ENCODE assay signal across 8 mouse cellular contexts in genomic region chr11:62646958-62647515, GRCm38 (mm10). TPM values are rescaled to one million over a fixed set of nuclear protein-coding genes. Genes with fewer than 3 reads are reported as not detected.
A peak's percentile ranks its signal among the peaks of the same experiment; 100 is the strongest.
DNase-seq lines count a peak whose midpoint lies in the region; ATAC-seq and TF ChIP-seq lines count a peak whose summit lies in the region.

No protein-coding gene starts in this region.

- H3K36me3 ChIP-seq in kidney, postnatal 0 days (ENCODE audit: insufficient read depth, low read length) = 0 out of 2 replicates have a peak, but pooled peaks cover under 1% of the 10 kb centered on the region
- peaks cover 37% of the 10 kb centered on the region for H3K36me3 ChIP-seq in forebrain, embryonic 10.5 days (replicated peaks)
- H3K36me3 ChIP-seq in limb, embryonic 11.5 days (ENCODE audit: control insufficient read depth, insufficient read depth, low read length) = 0 out of 2 replicates have a peak, but pooled peaks cover 2% of the 10 kb centered on the region
- H3K36me3 ChIP-seq in neural tube, embryonic 14.5 days (ENCODE audit: control insufficient read depth, insufficient read depth, low read length) = no peaks in the 10 kb centered on the region

- no peak for TF ChIP-seq CTCF in kidney, postnatal 0 days (IDR thresholded peaks at IDR 0.05; ENCODE audit: low read depth)

- peak overlapping the region; percentile 77 for H3K4me3 ChIP-seq in kidney, postnatal 0 days (replicated peaks; ENCODE audit: low read depth, low read length)
- peak overlapping the region; percentile 86 for H3K4me3 ChIP-seq in forebrain, embryonic 10.5 days
- peak overlapping the region; percentile 76 for H3K4me3 ChIP-seq in limb, embryonic 11.5 days (ENCODE audit: low read depth, low read length)
- peak overlapping the region; percentile 71 for H3K4me3 ChIP-seq in neural tube, embryonic 14.5 days (ENCODE audit: low read depth, low read length)

- peak overlapping the region; percentile 79; the same call in 1 of the 2 replicates for H3K9ac ChIP-seq in kidney, postnatal 0 days (ENCODE audit: low read depth, low read length)
- H3K9ac ChIP-seq in limb, embryonic 11.5 days (ENCODE audit: low read length) = no peak overlapping the region
- H3K9ac ChIP-seq in neural tube, embryonic 14.5 days (replicated peaks; ENCODE audit: low read depth, low read length) = no peak overlapping the region

- peaks cover 21% of the 10 kb centered on the region for H3K4me1 ChIP-seq in kidney, postnatal 0 days (replicated peaks; ENCODE audit: insufficient read depth, low read length)
- peaks cover 72% of the 10 kb centered on the region for H3K4me1 ChIP-seq in forebrain, embryonic 10.5 days
- peaks cover 18% of the 10 kb centered on the region for H3K4me1 ChIP-seq in limb, embryonic 11.5 days (ENCODE audit: control insufficient read depth, insufficient read depth, low read length)
- peaks cover 37% of the 10 kb centered on the region for H3K4me1 ChIP-seq in neural tube, embryonic 14.5 days (ENCODE audit: control insufficient read depth, insufficient read depth, low read length)

- no peaks in the 10 kb centered on the region for H3K27me3 ChIP-seq in kidney, postnatal 0 days (ENCODE audit: insufficient read depth, low read length)
- no peaks in the 10 kb centered on the region for H3K27me3 ChIP-seq in forebrain, embryonic 10.5 days (ENCODE audit: poor library complexity, severe bottlenecking)
- H3K27me3 ChIP-seq in limb, embryonic 11.5 days (ENCODE audit: control insufficient read depth, insufficient read depth, low read length) = no peaks in the 10 kb centered on the region
- no peaks in the 10 kb centered on the region for H3K27me3 ChIP-seq in neural tube, embryonic 14.5 days (ENCODE audit: control insufficient read depth, insufficient read depth, low read length)

- no peak for ATAC-seq in kidney, postnatal 0 days (replicated peaks; ENCODE audit: low FRiP score, low read depth)
- ATAC-seq in limb, embryonic 11.5 days (ENCODE audit: insufficient number of reproducible peaks, low FRiP score, low TSS enrichment, low read depth) = no peak
- no peak for ATAC-seq in neural tube, embryonic 14.5 days (ENCODE audit: low read depth)
- ATAC-seq in activated CD4-positive, CD25-positive, alpha-beta regulatory T cell, adult 4 months = no peak

- peak overlapping the region; percentile 94 for H3K4me2 ChIP-seq in kidney, postnatal 0 days (ENCODE audit: low read length)
- H3K4me2 ChIP-seq in limb, embryonic 11.5 days (ENCODE audit: low read depth, severe bottlenecking) = peak overlapping the region; percentile 83
- H3K4me2 ChIP-seq in neural tube, embryonic 14.5 days (ENCODE audit: low read depth, low read length) = peak overlapping the region; percentile 99

- WGBS in kidney, postnatal 0 days = 42% methylated on average over 7 of the region's 7 CpGs
- WGBS in forebrain, embryonic 10.5 days = 52% methylated on average over 7 of the region's 7 CpGs
- 48% methylated on average over 7 of the region's 7 CpGs for WGBS in limb, embryonic 11.5 days
- 51% methylated on average over 7 of the region's 7 CpGs for WGBS in neural tube, embryonic 14.5 days

- DNase-seq in kidney, postnatal 0 days (ENCODE audit: low spot score) = peak; percentile 28
- DNase-seq in kidney, adult 11 months = no peak
- DNase-seq in forebrain, embryonic 10.5 days (ENCODE audit: extremely low spot score, low spot score) = no peak
- DNase-seq in limb, embryonic 11.5 days (ENCODE audit: low spot score) = peak; percentile 28
- DNase-seq in embryo, embryonic 11 days = no peak
- DNase-seq in ovary, postnatal 14 days (ENCODE audit: low spot score) = no peak

- peak overlapping the region; percentile 91 for H3K27ac ChIP-seq in kidney, postnatal 0 days
- peak overlapping the region; percentile 94; the same call in 1 of the 2 replicates for H3K27ac ChIP-seq in forebrain, embryonic 10.5 days
- H3K27ac ChIP-seq in limb, embryonic 11.5 days (replicated peaks; ENCODE audit: low read depth, low read length) = no peak overlapping the region
- no peak overlapping the region for H3K27ac ChIP-seq in neural tube, embryonic 14.5 days (ENCODE audit: low read depth, low read length)

- no peaks in the 10 kb centered on the region for H3K9me3 ChIP-seq in kidney, postnatal 0 days (replicated peaks; ENCODE audit: low read length)
- H3K9me3 ChIP-seq in forebrain, embryonic 10.5 days = no peaks in the 10 kb centered on the region
- H3K9me3 ChIP-seq in limb, embryonic 11.5 days (ENCODE audit: control insufficient read depth, low read length) = no peaks in the 10 kb centered on the region
- H3K9me3 ChIP-seq in neural tube, embryonic 14.5 days (ENCODE audit: control insufficient read depth, low read length) = no peaks in the 10 kb centered on the region

RNA-seq across cellular contexts. Expression of gene Lrrc75a, which starts 1.3 kb away (rescaled TPM):
- 12.6 and 14.8 TPM in 2 replicates for polyA plus RNA-seq in kidney, postnatal 0 days (2015; fragmentation: Nextera tagmentation; extraction: Ambion mirVana)
- 9.1 and 10.0 TPM in 2 replicates for polyA plus RNA-seq in forebrain, embryonic 10.5 days (2016; fragmentation: Nextera tagmentation; extraction: Ambion mirVana)
- 20.6 TPM in 2 replicates for polyA plus RNA-seq in limb, embryonic 11.5 days (2014; fragmentation: Nextera tagmentation; extraction: Ambion mirVana)
- 10.1 and 10.5 TPM in 2 replicates for polyA plus RNA-seq in neural tube, embryonic 14.5 days (2014; fragmentation: Nextera tagmentation; extraction: Ambion mirVana)
- 1 to 10 TPM; 1.0 to 1.7 TPM for polyA plus RNA-seq in activated CD4-positive, CD25-positive, alpha-beta regulatory T cell, adult 4 months (2017; shearing (Covaris generic))

RNA-seq across cellular contexts. Expression of gene Mmgt2, which starts 1.4 kb away (rescaled TPM):
- polyA plus RNA-seq in kidney, postnatal 0 days (2015; fragmentation: Nextera tagmentation; extraction: Ambion mirVana) = 70.8 and 73.1 TPM in 2 replicates
- 38.6 and 39.0 TPM in 2 replicates for polyA plus RNA-seq in forebrain, embryonic 10.5 days (2016; fragmentation: Nextera tagmentation; extraction: Ambion mirVana)
- polyA plus RNA-seq in limb, embryonic 11.5 days (2014; fragmentation: Nextera tagmentation; extraction: Ambion mirVana) = 54.1 and 60.7 TPM in 2 replicates
- polyA plus RNA-seq in neural tube, embryonic 14.5 days (2014; fragmentation: Nextera tagmentation; extraction: Ambion mirVana) = 25.9 and 27.4 TPM in 2 replicates
- 10 to 100 TPM; 32.9 to 42.3 TPM for polyA plus RNA-seq in activated CD4-positive, CD25-positive, alpha-beta regulatory T cell, adult 4 months (2017; shearing (Covaris generic))

Comparison
In these comparisons a context has a peak if more than half of its experiments do, and no peak if none do; other contexts are left out.
1. DNase-seq: peak in kidney, postnatal 0 days (single experiment) and limb, embryonic 11.5 days (single experiment); none in kidney, adult 11 months (single experiment), forebrain, embryonic 10.5 days (single experiment), embryo, embryonic 11 days (single experiment) and ovary, postnatal 14 days (single experiment).
2. H3K27ac ChIP-seq: peak in kidney, postnatal 0 days (single experiment) and forebrain, embryonic 10.5 days (single experiment); none in limb, embryonic 11.5 days (single experiment) and neural tube, embryonic 14.5 days (single experiment).
3. Peak in every context shown above with its lines, with median percentiles within 50 percentile points of each other: H3K4me2 ChIP-seq and H3K4me3 ChIP-seq.